Mouse (Mus musculus) stomach, postnatal 0 days (tissue): ENCODE data around the gene Olfr411. TPM values are rescaled to one million over a fixed set of nuclear protein-coding genes. Genes with fewer than 3 reads are reported as not detected.

ENCODE experiments used
- ATAC-seq: fragments of 200-750 bp; cut with Nextera tagmentation; 2 replicates; pipeline ENCODE4 v1.8.0; 2017; ENCODE audit not compliant: low FRiP score, low TSS enrichment
- DNase-seq: peaks from one replicate; pipeline ENCODE4 v3.0.0-alpha.2; 2016; ENCODE audit warnings: low spot score
- H3K27ac ChIP-seq: fragments of 300-500 bp; sonication (generic); replicated peaks from 2 replicates; pipeline ENCODE4 v1.5.1; 2014; ENCODE audit warnings: mild to moderate bottlenecking, control low read depth
- H3K27me3 ChIP-seq: fragments of 300-500 bp; sonication (generic); 2 replicates; pipeline ENCODE4 v1.6.1; 2014; ENCODE audit warnings: low read length; ENCODE audit not compliant: control insufficient read depth, insufficient read depth
- H3K36me3 ChIP-seq: fragments of 300-500 bp; sonication (generic); 2 replicates; pipeline ENCODE4 v1.6.1; 2014; ENCODE audit warnings: low read length, mixed read lengths; ENCODE audit not compliant: control insufficient read depth, insufficient read depth
- H3K4me1 ChIP-seq: fragments of 300-500 bp; sonication (generic); replicated peaks from 2 replicates; pipeline ENCODE4 v1.6.1; 2014; ENCODE audit warnings: antibody characterized with exemption; ENCODE audit not compliant: control insufficient read depth, insufficient read depth
- H3K4me2 ChIP-seq: fragments of 300-500 bp; sonication (generic); replicated peaks from 2 replicates; pipeline ENCODE4 v1.6.1; 2014; ENCODE audit warnings: low read depth, mild to moderate bottlenecking, control low read depth, moderate library complexity
- H3K4me3 ChIP-seq: fragments of 300-500 bp; sonication (generic); 2 replicates; pipeline ENCODE4 v1.5.1; 2014; ENCODE audit warnings: low read depth, low read length, control low read depth
- H3K9ac ChIP-seq: fragments of 300-500 bp; sonication (generic); 2 replicates; pipeline ENCODE4 v1.6.1; 2014; ENCODE audit warnings: mild to moderate bottlenecking, low read length, control low read depth, mixed read lengths
- H3K9me3 ChIP-seq: fragments of 300-500 bp; sonication (generic); 2 replicates; pipeline ENCODE4 v1.6.1; 2016; ENCODE audit warnings: low read length; ENCODE audit not compliant: control insufficient read depth
- CTCF ChIP-seq: IDR thresholded peaks from 2 replicates; pipeline ENCODE4 v1.5.1; 2016; ENCODE audit warnings: antibody characterized with exemption, low read depth, mild to moderate bottlenecking, moderate library complexity
- EP300 ChIP-seq: optimal IDR thresholded peaks from 2 replicates; pipeline ENCODE3; 2016; ENCODE audit warnings: antibody characterized with exemption
- WGBS: fragments of 180-500 bp; shearing (Covaris S2); extraction: QIAGEN DNeasy Blood & Tissue Kit; methylation state at CpG from one replicate; pipeline ENCODE4 v1.1.7; 2014; 5-methylcytosine and 5-hydroxymethylcytosine counted together
- polyA plus RNA-seq: library from polyadenylated mRNA; unstranded; fragments of >200 nt; fragmentation: Nextera tagmentation; extraction: Ambion mirVana; gene quantifications from 2 replicates; pipeline ENCODE4 v1.2.1, GENCODE M21; 2015

Olfr411 gene
- polyA plus RNA-seq, 1 experiment from 2014 or later: not detected

DNA sequence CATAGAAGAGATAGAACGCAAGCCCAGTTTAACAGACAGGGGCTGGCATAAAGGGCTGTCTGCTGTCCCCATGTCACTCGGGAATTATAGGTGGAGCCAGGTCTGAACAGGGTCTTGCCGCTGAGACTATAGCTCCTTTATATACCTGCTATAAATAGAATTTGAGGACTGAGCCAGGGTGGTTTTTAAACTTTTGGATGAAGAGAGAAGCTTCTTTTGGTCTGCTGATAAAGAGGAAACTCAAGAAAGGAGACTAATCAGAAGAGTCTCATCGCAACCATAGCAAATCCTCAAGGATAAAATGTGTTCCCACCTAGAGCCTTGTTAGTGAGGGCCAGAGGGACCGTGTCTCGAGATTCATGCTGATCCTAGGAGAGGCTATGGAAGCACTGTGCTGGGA, 14.5 kb downstream of the Olfr411 start, which contains the start of gene Olfr410:
Gene Olfr410 (minus strand): TSS at position 101 of the 400 bp plus-strand sequence.
- H3K9me3 ChIP-seq: no peaks in the 10 kb centered on the region
- ATAC-seq (no peak), DNase-seq (no peak)
- H3K4me2 ChIP-seq: no peak within 1 kb of the TSS
- no peaks in the 10 kb centered on the region for H3K27me3 ChIP-seq
- no peak within 1 kb of the TSS for H3K9ac ChIP-seq
- H3K4me1 ChIP-seq: no peaks in the 10 kb centered on the region
- TF ChIP-seq EP300 (no peak), CTCF (no peak)
- 73% methylated on average over 6 of the region's 6 CpGs for WGBS
- no peak within 1 kb of the TSS for H3K27ac ChIP-seq
- H3K36me3 ChIP-seq: no peaks in the 10 kb centered on the region
- H3K4me3 ChIP-seq: no peak within 1 kb of the TSS

GRCm38 (mm10) chr11:74328781-74329180, 23.7 kb downstream of the Olfr411 start:
- Histone ChIP-seq H3K9me3 (no peaks in the 10 kb centered on the region), H3K4me1 (no peaks in the 10 kb centered on the region), H3K9ac (no peak overlapping the region), H3K27me3 (no peaks in the 10 kb centered on the region), H3K36me3 (no peaks in the 10 kb centered on the region), H3K27ac (no peak overlapping the region), H3K4me2 (no peak overlapping the region), H3K4me3 (no peak overlapping the region)
- 0 out of 2 replicates have a peak, but pooled peaks have one; percentile 29 for ATAC-seq
- TF ChIP-seq CTCF: no peak
- TF ChIP-seq EP300: no peak
- no peak for DNase-seq

DNA sequence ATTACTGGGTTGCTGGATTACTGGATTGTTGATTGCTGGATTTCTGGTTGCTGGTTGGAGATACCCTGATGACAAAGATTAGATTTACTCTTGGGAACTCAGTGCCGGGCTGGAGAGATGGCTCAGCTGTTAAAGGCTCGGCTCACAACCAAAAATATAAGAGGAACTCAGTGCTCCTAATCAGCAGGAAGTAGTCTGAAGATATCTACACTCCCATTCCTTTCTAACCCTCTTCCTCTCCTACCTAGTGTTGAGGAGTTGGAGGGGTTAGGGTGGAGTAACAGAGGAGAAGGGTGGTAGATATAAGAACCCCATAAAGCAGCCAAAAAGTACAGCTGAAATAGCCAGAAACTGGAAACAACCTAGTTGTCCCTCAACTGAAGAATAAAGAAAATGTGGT, 26.4 kb downstream of the Olfr411 start:
- DNase-seq: no peak
- 70% methylated on average over 2 of the region's 2 CpGs for WGBS
- H3K36me3 ChIP-seq: no peaks in the 10 kb centered on the region
- no peak for ATAC-seq
- H3K4me1 ChIP-seq: no peaks in the 10 kb centered on the region
- H3K27me3 ChIP-seq: no peaks in the 10 kb centered on the region
- H3K27ac ChIP-seq: no peak overlapping the region
- no peaks in the 10 kb centered on the region for H3K9me3 ChIP-seq
- H3K4me3 ChIP-seq: no peak overlapping the region
- no peak overlapping the region for H3K4me2 ChIP-seq
- TF ChIP-seq CTCF (no peak), EP300 (no peak)
- H3K9ac ChIP-seq: no peak overlapping the region

Other genes starting within 250 kb of the Olfr411 start
- gene Olfr401, start 238.9 kb downstream of the Olfr411 start, polyA plus RNA-seq: not detected in 2 replicates
- gene Olfr402, start 199.1 kb downstream of the Olfr411 start, polyA plus RNA-seq: not detected in 2 replicates
- not detected in 2 replicates for gene Olfr403, start 166.4 kb downstream of the Olfr411 start, polyA plus RNA-seq
- gene Olfr43, start 141.3 kb downstream of the Olfr411 start, polyA plus RNA-seq: not detected in 2 replicates
- gene Olfr406, start 92.8 kb downstream of the Olfr411 start, polyA plus RNA-seq: not detected in 2 replicates
- not detected in 2 replicates for gene Olfr59, start 68.9 kb downstream of the Olfr411 start, polyA plus RNA-seq
- not detected in 2 replicates for gene Olfr410, start 14.6 kb downstream of the Olfr411 start, polyA plus RNA-seq
- gene Olfr412, start 9.4 kb upstream of the Olfr411 start, polyA plus RNA-seq: not detected in 2 replicates